Mouse (Mus musculus): ENCODE data around the gene Snhg11.

GRCm38 (mm10) chr2:158376798-158377197, 1.4 kb downstream of the Snhg11 start:
- no peak for TF ChIP-seq GATA1 (IDR thresholded peaks at IDR 0.05; ENCODE audit: low read length)
- TF ChIP-seq TAL1 (IDR thresholded peaks at IDR 0.05; ENCODE audit: low read length): no peak
